Mouse (Mus musculus) midbrain, embryonic 15.5 days (tissue): Measurements from ENCODE around the gene Dcaf1. TPM values are rescaled to one million over a fixed set of nuclear protein-coding genes. Genes with fewer than 3 reads are reported as not detected.
A peak's percentile ranks its signal among the peaks of the same experiment; 100 is the strongest.

Source experiments
- ATAC-seq: fragments of 200-750 bp; cut with Nextera tagmentation; replicated peaks from 2 replicates; pipeline ENCODE4 v1.8.0; 2017; ENCODE audit warnings: moderate TSS enrichment
- H3K27ac ChIP-seq: fragments of 300-500 bp; sonication (generic); 2 replicates; pipeline ENCODE4 v1.5.1; 2015; ENCODE audit warnings: mild to moderate bottlenecking, inconsistent platforms
- H3K27me3 ChIP-seq: fragments of 300-500 bp; sonication (generic); replicated peaks from 2 replicates; pipeline ENCODE4 v1.6.1; 2015; ENCODE audit warnings: inconsistent platforms
- H3K36me3 ChIP-seq: fragments of 300-500 bp; sonication (generic); replicated peaks from 2 replicates; pipeline ENCODE4 v1.6.1; 2015; ENCODE audit warnings: inconsistent platforms
- H3K4me1 ChIP-seq: fragments of 300-500 bp; sonication (generic); 2 replicates; pipeline ENCODE4 v1.6.1; 2015; ENCODE audit warnings: inconsistent platforms
- H3K4me2 ChIP-seq: fragments of 300-500 bp; sonication (generic); 2 replicates; pipeline ENCODE4 v1.6.1; 2015; ENCODE audit warnings: inconsistent platforms, mild to moderate bottlenecking, moderate library complexity
- H3K4me3 ChIP-seq: fragments of 300-500 bp; sonication (generic); 2 replicates; pipeline ENCODE4 v1.5.1; 2015; ENCODE audit warnings: mild to moderate bottlenecking, inconsistent platforms
- H3K9ac ChIP-seq: fragments of 300-500 bp; sonication (generic); 2 replicates; pipeline ENCODE4 v1.6.1; 2015; ENCODE audit warnings: mild to moderate bottlenecking, inconsistent platforms
- H3K9me3 ChIP-seq: fragments of 300-500 bp; sonication (generic); 2 replicates; pipeline ENCODE4 v1.6.1; 2016; ENCODE audit warnings: inconsistent platforms
- WGBS: fragments of 180-500 bp; shearing (Covaris S2); methylation state at CpG from one replicate; pipeline ENCODE4 v1.1.7; 2015; ENCODE audit warnings: mixed read lengths; 5-methylcytosine and 5-hydroxymethylcytosine counted together
- polyA plus RNA-seq: library from polyadenylated mRNA; unstranded; fragments of >200 nt; fragmentation: Nextera tagmentation; extraction: Ambion mirVana; gene quantifications from 2 replicates; pipeline ENCODE4 v1.2.1, GENCODE M21; 2015

The Dcaf1 gene
- polyA plus RNA-seq, 1 experiment from 2014 or later: 20.9 TPM

DNA sequence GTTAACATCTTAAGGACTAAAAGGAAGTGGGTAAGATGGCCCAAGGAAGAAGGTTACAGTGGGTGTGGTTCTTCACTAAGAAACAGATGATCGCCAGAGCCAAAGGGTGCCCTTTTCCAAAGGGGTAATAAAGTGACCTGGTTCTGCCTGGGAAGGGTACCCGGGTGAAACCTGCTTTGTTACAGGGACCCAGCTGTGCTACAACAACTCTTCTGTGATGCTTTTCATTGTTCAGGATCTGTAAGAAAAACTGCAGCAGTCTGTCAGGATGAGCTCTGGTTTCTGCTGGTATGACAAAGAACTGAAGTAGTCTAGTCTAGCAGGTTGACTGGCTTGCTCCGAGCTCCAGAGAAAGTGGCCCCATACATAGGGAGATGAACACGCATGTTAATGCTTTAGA, 60.5 kb downstream of the Dcaf1 start:
- Histone ChIP-seq H3K9me3 (no peaks in the 10 kb centered on the region), H3K4me2 (no peak overlapping the region), H3K9ac (no peak overlapping the region), H3K4me3 (no peak overlapping the region), H3K4me1 (peaks cover 51% of the 10 kb centered on the region), H3K27ac (no peak overlapping the region), H3K36me3 (peaks cover 33% of the 10 kb centered on the region), H3K27me3 (no peaks in the 10 kb centered on the region)
- ATAC-seq: no peak
- 65% methylated on average over 4 of the region's 4 CpGs for WGBS

DNA sequence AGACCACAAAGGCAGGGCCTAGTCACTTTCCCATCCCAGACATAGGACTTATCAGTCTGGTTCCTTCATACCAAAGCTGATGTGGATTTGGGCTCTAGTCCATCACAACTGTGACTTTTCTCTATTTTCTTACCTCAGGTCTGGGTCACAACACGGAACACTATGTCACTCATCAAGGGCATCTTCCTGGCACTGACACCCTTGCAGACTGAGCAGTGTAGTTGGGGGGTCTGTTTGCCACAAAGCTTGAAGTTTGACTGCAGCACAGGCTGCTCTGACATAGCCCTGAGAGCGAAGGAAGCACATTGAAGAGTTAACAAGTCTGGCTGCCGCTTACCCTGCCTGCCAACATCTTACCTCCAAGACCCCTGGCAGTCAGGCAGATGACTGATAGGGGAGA, 61.4 kb downstream of the Dcaf1 start:
- Histone ChIP-seq H3K27ac (no peak overlapping the region), H3K27me3 (no peaks in the 10 kb centered on the region), H3K9me3 (no peaks in the 10 kb centered on the region), H3K4me1 (peaks cover 60% of the 10 kb centered on the region), H3K36me3 (peaks cover 31% of the 10 kb centered on the region), H3K4me3 (peak overlapping the region; percentile 16), H3K4me2 (peak overlapping the region; percentile 95), H3K9ac (no peak overlapping the region)
- no peak for ATAC-seq
- 83% methylated on average over 3 of the region's 3 CpGs for WGBS

DNA sequence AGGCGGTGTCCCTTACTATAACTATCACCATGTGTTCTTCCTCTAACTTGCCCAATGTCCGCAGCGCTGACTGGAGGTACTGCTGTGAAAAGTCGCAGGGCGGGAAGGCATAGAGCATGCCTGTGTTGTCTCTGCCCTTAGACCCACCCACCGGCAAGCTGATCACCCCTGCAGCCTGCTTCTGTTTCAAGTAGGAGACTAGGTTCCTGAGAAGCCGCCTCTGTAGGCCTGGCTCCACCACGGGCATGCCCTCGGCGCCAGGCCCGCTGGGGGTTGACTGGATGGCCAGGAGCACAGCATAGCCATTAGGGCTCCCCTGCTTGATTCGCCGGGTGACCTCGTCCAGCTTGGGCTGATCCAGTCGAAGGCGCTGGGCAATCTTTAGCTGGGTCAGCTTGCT, 62.6 kb downstream of the Dcaf1 start:
- H3K4me3 ChIP-seq: peak overlapping the region; percentile 92
- no peak overlapping the region for H3K27ac ChIP-seq
- H3K9ac ChIP-seq: peak overlapping the region; percentile 94
- no peaks in the 10 kb centered on the region for H3K27me3 ChIP-seq
- 43% methylated on average over 16 of the region's 16 CpGs for WGBS
- no peaks in the 10 kb centered on the region for H3K9me3 ChIP-seq
- peaks cover 61% of the 10 kb centered on the region for H3K4me1 ChIP-seq
- H3K36me3 ChIP-seq: peaks cover 31% of the 10 kb centered on the region
- no peak for ATAC-seq
- peak overlapping the region; percentile 95 for H3K4me2 ChIP-seq

DNA sequence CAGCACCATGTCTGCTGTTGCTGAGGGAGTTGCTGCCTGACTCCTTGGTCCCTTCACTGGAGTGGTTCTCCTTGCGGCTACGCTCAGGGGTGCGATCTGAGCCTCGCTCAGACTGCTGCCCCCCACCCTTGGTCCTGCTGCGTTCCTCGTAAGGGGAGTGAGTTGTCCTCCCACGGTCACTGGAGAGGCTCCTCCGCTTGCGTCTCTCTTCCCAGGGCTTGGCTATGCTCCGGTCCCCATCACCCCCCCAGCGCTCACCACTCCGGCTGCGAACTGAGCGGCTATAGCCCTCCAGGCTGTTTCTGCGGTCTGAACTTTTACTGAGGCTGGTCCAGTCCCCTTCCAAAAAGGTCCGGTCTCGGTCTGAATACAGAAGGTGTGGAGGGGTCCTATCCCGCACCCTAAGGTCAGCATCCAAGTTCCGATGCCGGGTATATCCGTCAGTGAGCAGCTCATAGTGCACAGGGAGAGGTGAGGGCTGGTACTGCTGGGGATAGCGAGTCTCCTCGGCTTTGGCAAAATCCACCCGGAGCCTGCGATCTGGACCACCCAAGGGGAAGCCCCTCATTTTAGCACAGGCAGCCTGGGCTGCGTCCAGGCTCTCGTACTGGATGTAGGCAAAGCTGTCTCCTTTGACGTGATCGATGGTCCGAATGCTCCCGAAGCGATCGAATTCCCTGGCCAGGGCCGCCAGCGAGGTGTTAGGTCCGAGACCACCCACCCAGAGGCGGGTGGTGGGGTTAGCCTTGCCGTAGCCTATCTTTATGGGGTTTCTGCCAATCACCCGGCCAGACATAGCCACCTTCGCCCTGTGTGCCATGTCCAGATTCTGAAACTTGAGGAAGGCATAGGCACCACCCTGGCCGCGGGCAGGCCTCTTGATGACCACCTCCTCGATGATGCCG, 63.6 kb downstream of the Dcaf1 start:
- Histone ChIP-seq H3K4me2 (peak overlapping the region; percentile 95), H3K9me3 (no peaks in the 10 kb centered on the region), H3K4me1 (peaks cover 61% of the 10 kb centered on the region), H3K9ac (peak overlapping the region; percentile 94), H3K36me3 (peaks cover 31% of the 10 kb centered on the region), H3K27me3 (no peaks in the 10 kb centered on the region), H3K27ac (peak overlapping the region; percentile 93), H3K4me3 (peak overlapping the region; percentile 92)
- 21% methylated on average over 44 of the region's 44 CpGs for WGBS
- ATAC-seq: no peak

DNA sequence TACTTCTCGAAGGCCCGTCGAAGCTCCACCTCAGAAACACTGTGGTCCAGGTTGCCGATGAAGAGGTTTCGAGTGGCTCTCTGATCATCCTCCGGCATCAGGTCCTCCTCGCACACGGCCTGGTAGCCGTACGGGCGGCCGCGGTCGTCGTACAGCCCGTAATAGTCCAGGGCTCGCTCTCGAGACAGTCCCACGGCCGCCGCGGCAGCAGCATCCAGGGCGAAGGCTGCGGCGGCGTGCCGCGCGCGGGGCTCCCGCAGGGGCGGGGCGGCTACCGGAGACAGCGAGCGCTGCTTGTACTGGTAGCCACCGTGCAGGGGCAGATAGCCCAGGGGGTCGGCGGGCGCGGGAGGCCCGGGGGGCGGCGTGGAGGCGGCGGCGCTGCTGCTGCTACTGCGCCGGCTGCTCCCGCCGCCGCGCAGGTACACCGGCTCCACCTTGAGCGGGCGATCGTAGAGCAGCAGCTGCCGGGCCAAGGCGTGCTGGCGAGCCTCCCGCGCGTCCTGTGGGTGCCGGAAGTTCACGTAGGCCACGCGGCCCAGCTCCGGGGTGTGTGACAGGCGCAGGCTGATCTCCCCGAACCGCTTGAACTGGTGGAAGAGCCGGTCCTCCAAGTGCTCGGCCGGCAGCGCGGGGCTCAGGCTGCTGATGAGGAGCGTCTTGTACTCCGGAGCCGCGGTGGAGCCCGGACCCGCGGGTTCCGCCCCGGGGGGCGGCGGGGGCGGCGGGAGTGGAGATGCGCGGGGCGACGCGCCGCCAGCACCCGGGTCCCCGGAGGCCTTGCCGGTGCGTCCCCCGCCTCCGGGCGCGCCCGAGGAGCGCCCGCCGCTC, 64.4 kb downstream of the Dcaf1 start:
- under 1% methylated on average over 85 of the region's 107 CpGs for WGBS
- H3K27me3 ChIP-seq: no peaks in the 10 kb centered on the region
- peak overlapping the region; percentile 95 for H3K4me2 ChIP-seq
- no peaks in the 10 kb centered on the region for H3K9me3 ChIP-seq
- H3K4me3 ChIP-seq: peak overlapping the region; percentile 92
- peaks cover 70% of the 10 kb centered on the region for H3K4me1 ChIP-seq
- H3K36me3 ChIP-seq: peaks cover 31% of the 10 kb centered on the region
- peak; percentile 26 for ATAC-seq
- peak overlapping the region; percentile 94 for H3K9ac ChIP-seq
- peak overlapping the region; percentile 93 for H3K27ac ChIP-seq

DNA sequence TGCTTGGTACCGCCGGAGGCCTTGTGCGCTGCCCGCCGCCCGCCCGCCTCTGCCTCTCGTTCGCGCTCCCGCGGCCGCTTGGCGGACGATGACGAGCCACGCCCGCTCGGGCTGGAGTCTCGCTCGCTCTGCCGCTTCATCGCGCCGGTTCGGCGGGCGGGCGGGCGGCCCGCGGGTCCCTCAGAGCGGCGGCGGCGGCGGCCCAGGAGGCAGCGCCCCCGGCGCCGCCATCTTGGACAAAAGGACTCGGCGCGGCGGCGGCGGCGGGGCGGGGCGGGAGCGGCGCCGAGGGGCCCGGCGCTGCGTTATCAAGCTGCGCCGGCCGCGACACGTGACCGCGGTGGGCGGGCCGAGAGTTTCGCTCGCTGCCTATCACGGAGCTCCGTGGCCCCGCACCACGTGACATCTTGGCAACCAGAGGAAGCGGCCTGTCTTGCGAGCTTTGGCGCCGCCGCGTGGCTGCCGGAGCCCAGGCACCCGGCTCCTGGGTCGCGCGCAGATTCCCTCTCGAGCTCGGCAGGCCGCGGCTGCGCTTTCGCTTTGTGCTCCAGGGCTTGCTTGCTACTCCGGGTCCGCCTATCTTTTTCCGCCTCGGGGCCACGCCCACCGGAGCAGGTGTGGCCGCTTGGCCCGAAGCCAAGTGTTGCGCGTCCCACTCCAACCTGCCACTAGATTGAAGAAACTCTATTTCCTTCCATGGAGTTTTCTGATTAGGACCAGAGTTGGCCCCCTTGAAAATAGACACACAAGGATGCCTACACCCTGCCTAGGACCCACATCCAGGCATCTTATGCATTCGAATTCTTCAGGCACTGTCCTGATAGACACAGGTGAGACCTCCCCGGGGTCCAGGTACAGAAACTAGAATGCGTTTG, 65.4 kb downstream of the Dcaf1 start, which contains the start of gene Rbm15b:
TSS of gene Rbm15b (minus strand) at position 601 of the 875 bp plus-strand sequence.
- Histone ChIP-seq H3K36me3 (peaks cover 26% of the 10 kb centered on the region; the same call in 1 of the 2 replicates), H3K9ac (peak within 1 kb of the TSS; percentile 94), H3K9me3 (no peaks in the 10 kb centered on the region), H3K4me2 (peak within 1 kb of the TSS; percentile 95), H3K4me1 (peaks cover 64% of the 10 kb centered on the region), H3K27me3 (no peaks in the 10 kb centered on the region), H3K4me3 (peak within 1 kb of the TSS; percentile 92), H3K27ac (peak within 1 kb of the TSS; percentile 93)
- peak; percentile 74 for ATAC-seq
- 2% methylated on average over 95 of the region's 101 CpGs for WGBS

DNA sequence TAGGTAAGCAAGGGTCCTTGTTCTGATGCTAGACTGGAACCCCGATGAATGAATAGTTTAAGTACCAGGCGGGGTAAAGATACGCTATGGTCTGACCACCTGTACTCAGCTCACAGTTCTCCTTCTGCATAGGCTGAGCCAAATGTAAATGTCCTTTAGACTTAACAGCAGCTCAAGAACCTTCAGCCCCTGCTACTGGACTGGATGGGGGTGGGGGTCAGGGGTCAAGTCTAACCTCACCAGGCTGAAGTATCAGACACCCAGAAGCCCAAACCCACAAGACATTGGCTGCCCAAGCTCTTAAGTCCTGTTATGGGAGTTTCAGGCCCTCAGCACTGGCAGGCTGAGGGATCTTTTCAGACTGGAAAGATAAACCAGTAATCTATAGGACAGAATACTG, 66.7 kb downstream of the Dcaf1 start:
- Histone ChIP-seq H3K4me1 (peaks cover 57% of the 10 kb centered on the region), H3K9me3 (no peaks in the 10 kb centered on the region), H3K27ac (no peak overlapping the region), H3K36me3 (peaks cover 20% of the 10 kb centered on the region; the same call in 1 of the 2 replicates), H3K9ac (no peak overlapping the region), H3K27me3 (no peaks in the 10 kb centered on the region), H3K4me2 (no peak overlapping the region), H3K4me3 (no peak overlapping the region)
- 92% methylated on average over 3 of the region's 3 CpGs for WGBS
- no peak for ATAC-seq

DNA sequence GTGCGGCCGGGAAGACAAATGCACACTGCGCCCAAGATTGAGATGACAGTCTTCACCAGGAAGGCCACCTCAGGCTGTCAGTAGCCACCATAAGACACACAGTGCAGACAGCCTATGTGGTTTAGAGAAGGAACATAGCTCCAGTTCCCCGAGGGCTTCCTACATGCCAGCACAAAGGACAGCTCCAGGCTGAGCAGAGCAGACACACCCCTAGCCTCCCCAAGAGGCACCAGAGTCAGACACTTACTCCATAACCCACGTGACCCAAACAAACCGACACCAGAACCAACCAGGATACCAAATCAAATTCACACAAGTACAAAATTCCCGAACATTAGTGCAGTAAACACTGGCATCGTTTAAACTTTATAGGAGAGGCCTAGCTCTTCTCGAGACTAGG, 67.6 kb downstream of the Dcaf1 start:
- no peak overlapping the region for H3K27ac ChIP-seq
- peaks cover 15% of the 10 kb centered on the region; the same call in 1 of the 2 replicates for H3K36me3 ChIP-seq
- peaks cover 50% of the 10 kb centered on the region for H3K4me1 ChIP-seq
- no peak overlapping the region for H3K9ac ChIP-seq
- WGBS: 89% methylated on average over 9 of the region's 9 CpGs
- no peaks in the 10 kb centered on the region for H3K27me3 ChIP-seq
- ATAC-seq: no peak
- no peak overlapping the region for H3K4me3 ChIP-seq
- H3K4me2 ChIP-seq: no peak overlapping the region
- H3K9me3 ChIP-seq: no peaks in the 10 kb centered on the region

DNA sequence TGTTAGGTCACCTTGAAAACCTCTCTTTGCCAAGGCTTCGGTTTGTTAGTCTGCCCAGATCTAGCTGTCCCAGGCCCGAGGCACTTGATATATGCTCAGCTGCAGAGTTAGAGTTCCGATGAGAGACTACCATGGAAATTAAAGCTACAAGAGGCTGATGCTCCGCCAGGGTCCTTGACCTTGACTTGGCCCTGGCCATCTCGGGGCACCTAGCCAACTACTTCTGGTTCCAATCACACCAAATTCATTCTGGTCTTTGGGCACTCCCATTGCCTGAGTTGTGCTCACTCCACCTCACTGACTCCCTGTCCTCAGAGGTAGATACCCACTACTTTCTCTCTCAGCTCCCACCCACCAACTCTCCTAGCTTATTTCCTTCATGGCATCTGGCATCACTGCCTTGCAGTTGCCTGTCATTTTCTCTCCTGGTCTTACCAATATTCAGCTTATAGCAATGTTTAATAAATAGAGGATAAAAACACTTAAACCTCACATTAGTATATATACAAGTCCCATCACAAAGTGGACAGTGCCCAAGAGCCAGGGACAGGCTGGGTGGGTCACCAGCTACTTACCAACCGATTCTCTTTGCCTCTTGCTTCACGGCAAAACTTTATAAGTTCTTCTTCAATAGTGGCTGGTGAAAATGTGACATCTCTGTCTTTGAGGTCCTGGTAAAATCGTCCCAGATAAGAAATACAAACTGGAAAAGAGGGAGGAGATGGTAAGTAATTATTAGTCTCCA, 69.0 kb downstream of the Dcaf1 start:
- Histone ChIP-seq H3K4me3 (peak overlapping the region; percentile 88), H3K27me3 (no peaks in the 10 kb centered on the region), H3K27ac (no peak overlapping the region), H3K4me2 (peak overlapping the region; percentile 71), H3K9ac (peak overlapping the region; percentile 93), H3K9me3 (no peaks in the 10 kb centered on the region), H3K36me3 (peaks cover 18% of the 10 kb centered on the region; the same call in 1 of the 2 replicates), H3K4me1 (peaks cover 37% of the 10 kb centered on the region)
- no peak for ATAC-seq
- 74% methylated on average over 8 of the region's 8 CpGs for WGBS

DNA sequence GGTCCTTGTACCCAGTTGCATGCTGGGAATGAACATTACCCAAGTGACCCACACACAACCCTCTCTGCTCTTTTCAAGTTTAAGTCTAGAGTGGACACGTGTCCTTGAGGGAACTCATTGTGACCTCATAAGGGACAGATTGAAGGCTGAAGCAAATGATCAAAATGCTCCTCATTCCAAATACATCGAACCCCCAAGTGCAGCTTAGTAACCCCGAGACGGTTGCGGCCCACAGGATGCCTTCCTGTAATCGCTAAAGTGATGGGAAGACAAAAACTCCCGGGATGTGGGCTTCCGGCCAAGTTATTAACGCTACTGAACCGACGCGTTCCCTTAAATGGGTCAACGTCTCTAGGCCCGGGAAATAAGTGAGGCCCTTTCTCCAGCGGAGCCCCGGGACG, 69.7 kb downstream of the Dcaf1 start:
- peaks cover 19% of the 10 kb centered on the region; the same call in 1 of the 2 replicates for H3K36me3 ChIP-seq
- peak overlapping the region; percentile 94 for H3K27ac ChIP-seq
- H3K4me1 ChIP-seq: peaks cover 33% of the 10 kb centered on the region
- H3K27me3 ChIP-seq: no peaks in the 10 kb centered on the region
- H3K4me3 ChIP-seq: peak overlapping the region; percentile 88
- H3K4me2 ChIP-seq: peak overlapping the region; percentile 71
- under 1% methylated on average over 17 of the region's 17 CpGs for WGBS
- peak overlapping the region; percentile 93 for H3K9ac ChIP-seq
- no peak for ATAC-seq
- no peaks in the 10 kb centered on the region for H3K9me3 ChIP-seq
